Mouse (Mus musculus) embryo, embryonic 10.5 days (tissue): ENCODE measurements around the gene Galns.
"Not testable (repeated sequence)": the region's sequence is repeated elsewhere in the genome, so short reads cannot be mapped to it uniquely, and the experiment has no call there.

ENCODE experiments used
- DNase-seq: peaks from one replicate; pipeline ENCODE4 v3.0.0-alpha.2; 2015; ENCODE audit warnings: low spot score

The Galns gene

DNA sequence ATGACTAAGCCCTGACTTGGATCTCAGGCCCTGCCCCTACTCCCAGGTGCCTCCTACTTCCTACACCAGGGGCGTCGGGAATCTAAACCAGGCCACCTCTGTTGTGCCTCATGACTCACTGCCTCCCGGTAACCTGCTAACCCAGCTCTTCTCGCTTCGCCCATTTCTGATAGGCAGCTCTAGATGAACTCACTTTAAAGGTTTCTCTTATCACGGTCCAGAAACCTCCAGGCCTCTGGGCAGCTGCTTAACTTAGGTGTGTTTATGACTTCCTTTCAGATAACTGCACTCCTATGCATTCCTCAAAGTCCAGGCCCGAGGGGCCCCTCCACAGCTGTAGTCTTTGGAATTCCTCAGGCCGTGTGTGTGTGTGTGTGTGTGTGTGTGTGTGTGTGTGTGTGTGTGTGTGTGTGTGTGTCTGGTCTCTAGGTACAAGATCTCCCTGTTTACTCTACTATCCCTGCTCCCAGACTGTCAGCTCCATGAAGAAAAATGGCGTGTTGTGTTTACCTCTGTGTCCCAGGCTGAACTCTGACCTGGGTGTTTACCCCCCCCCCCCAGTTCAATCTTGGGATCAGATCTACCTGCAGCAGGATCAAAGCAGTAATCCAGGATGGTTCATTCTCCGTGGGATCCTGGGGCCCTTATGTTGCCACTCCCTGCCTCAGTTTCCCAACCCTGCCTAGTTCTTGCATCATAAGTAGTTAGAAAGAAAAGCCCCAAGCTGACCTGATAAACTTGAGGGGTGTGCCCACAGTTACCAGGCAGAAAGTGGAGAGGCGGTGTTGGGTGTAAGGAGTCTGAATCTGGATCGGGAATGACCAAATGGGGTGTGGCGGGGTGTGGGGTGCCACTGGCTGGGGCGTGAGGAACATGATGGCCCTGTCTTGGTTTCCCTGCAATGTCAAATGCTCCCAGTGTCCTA is 24.9 kb upstream of the Galns start:
- DNase-seq: no peak

DNA sequence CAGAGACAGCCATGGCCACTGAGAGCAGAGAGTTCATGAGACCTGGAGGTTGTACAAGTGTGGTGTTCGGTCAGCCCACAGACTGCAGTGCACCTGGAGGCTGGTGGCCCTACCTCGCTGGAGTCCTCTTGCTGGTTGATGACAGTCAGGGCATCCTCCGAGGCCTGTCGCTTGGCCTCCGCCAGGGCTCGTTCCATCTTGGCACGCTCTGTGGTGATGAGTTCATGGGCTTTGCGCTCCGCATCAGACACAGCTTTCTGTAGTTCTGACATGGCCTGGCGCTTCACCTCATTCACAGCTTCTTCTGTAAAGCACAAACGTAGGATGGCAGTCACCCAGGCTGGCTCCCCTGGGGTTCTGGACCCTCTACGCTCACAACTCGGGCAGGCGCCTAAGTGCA is 21.9 kb upstream of the Galns start:
- no peak for DNase-seq

DNA sequence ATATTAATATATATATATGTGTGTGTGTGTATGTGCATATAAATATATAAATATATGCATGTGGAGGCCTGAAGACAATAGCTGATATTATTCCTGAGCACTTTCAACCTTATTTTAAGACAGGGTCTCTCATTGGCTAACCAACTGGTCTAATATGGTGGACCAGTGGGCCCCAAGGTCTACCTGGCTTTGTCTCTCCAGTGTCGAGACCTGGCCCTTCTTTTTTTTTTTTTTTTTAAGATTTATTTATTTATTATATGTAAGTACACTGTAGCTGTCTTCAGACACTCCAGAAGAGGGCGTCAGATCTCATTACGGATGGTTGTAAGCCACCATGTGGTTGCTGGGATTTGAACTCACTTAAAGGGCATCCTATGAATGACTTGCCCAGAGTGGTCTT is 20.9 kb upstream of the Galns start:
- DNase-seq: not testable (repeated sequence)

DNA sequence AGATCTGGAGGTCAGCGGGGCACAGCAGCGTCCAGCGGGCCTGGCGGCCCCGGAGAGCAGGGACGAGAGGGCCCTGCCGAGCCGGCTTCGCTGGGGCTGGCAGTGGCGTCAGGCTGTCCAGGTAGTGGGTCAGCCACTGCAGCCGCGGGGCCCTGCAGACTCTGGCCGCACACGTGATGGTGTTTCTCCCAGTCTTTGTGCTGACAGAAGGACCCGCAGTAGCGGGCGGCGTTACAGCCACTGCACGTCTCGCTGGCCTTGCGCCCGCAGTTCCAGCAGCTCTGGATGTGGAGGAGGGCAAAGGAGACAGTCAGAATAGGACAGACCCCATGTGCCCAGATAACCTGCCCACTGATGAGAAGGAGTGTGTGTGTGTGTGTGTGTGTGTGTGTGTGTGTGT is 19.4 kb upstream of the Galns start:
- no peak for DNase-seq

DNA sequence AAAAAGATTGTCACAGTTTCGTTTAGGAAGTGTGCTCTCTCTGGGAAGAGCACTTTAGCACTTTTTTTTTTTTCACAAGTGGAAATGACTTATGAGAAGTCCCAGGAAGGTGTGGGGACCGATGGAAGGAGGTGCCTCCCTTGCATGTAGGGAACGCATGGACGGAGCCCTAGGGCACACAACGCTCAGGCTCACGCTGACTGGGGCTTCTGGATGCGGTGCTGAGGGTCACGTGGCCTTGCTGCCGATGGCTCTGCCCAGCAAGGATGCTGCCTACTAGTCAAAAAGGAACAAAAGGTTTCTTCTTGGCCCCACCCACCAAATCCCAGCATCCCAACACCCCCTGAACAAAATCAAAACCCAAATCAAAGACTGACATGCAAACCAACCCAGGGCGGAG is 18.1 kb upstream of the Galns start:
- no peak for DNase-seq

DNA sequence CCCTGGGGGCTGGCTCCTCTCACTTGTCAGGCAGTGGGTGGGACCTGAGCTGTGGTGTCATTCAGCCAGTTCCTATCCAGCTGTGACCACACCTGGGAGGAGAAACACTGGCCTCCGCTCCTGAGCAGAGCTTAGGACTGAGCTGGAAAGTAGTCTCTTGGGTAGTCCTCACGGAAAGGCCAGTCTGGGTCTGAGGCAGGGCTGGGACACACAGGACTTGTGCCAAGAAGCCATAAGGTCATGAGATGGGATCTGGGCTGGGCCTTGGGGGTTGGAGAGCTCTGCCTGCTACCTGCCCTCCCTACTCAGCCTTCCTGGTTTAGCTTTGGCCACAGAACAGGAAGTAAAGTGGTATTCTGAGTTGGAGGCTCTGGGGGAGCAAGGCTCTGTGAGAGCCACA is 15.6 kb upstream of the Galns start:
- no peak for DNase-seq

DNA sequence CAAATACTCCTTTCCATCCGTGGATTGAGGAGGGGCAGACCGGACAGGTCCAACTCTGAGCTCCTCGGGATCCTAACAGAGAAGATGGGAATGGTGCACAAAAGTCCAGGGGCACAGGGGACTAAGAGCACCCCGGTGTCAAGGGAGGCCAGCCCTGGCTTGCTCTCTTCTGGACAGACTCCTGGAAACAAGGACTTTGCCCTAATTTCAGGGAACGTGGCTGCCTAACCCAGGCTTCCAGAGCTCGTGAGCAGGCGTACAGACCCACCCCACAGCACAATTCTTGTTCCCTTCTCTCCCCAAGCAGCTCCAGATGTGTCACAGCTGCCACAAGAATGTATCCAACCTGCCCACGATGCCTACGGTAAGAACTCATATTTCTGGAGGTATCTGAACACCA is 14.5 kb upstream of the Galns start:
- no peak for DNase-seq

DNA sequence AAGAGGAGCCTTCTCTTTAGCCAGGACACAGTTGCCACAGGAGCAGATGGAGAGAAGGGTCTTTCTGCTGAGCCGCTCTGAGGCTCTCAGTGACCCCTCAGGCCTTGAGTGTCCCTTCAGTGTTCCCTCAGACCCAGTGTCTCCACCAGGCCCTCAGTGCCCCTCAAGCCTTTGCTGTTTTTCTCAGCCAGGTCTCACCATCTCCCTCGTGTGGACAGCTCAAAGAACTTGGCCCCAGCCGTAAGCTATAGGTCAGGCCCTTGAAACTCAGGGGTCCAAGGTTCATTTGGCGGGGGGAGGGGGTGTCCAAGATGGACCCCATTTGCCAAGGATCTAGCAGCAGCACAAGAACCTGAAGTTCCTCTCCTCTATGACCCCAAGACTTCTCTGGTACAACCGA is 13.4 kb upstream of the Galns start:
- DNase-seq: no peak

DNA sequence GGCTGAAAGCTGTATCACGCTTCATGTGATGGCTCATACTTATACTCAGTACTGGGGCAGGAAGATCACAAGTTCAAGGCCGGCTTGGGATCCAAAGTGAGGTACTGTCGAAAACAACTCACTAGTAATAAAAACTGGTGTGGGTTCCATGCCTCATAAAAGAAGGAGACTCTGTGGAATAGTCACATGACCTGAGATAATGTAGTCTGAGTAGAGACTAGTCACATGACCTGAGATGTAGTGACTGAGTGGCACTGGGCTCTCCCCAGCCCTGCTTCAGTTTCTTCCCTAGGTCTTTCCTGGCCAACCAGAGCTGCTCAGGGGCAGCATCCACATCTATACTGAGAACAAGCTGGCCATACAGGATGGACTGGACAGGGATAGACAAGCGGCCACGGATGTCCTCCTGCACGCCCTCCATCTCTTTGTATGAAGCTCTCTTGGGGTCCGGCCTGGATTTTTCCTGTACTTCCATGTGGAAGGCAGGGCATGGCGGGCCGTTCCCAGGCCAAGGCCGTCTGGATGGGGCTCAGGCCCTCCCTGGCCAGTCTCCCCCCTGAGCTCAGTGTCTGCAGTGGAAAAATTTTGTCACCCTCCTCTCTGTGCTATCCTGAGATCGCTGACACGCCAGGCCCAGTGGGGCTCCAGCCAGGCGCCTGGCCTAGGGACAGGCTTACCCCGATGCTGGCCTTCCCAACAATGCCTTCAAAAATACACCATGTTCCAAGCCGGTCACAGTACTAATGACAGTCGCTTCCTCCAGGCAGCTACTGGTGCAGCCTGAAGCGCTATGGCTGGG is 12.8 kb upstream of the Galns start:
- DNase-seq: no peak

DNA sequence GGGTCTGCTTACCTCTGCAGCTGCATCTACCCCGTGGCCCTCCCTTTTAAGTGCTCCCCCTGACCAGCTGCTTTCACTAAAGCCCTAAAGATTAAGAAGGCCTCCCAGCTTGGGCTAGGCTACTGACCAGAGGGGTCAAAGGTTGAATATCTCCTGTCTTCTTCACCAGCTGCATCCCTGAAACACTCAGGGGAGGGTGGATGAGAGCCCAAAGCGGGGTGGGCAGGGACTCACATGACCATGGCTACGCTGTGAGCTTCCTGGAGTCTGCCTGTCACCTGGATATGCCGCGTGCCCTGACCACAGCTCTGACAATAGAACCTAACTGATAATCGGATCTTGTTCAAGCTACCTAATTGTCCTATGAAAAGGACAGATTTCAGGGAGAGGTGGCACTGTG is 11.5 kb upstream of the Galns start, which contains the start of gene Pabpn1l:
TSS of gene Pabpn1l (minus strand) at position 13 of the 400 bp plus-strand sequence.
- no peak for DNase-seq

DNA sequence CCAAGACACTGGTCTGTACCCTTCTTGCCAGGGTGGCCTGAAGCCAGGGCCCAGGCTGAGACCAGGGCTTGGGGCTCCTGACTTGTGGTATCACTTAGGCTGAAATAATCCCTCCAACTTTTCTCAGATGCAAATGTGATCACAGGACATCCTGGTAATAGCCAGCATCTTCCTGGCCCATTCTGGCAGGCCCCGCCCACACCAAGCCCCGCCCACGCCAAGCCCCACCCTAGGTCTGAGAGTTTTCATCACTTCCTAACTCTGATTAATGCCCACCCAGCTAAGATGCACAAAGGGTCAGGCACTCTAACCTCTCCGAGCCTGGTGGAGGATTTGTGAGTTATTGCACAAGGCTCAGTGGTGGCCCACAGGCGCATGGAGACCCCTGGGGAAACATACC is 9.2 kb upstream of the Galns start:
- DNase-seq: no peak

DNA sequence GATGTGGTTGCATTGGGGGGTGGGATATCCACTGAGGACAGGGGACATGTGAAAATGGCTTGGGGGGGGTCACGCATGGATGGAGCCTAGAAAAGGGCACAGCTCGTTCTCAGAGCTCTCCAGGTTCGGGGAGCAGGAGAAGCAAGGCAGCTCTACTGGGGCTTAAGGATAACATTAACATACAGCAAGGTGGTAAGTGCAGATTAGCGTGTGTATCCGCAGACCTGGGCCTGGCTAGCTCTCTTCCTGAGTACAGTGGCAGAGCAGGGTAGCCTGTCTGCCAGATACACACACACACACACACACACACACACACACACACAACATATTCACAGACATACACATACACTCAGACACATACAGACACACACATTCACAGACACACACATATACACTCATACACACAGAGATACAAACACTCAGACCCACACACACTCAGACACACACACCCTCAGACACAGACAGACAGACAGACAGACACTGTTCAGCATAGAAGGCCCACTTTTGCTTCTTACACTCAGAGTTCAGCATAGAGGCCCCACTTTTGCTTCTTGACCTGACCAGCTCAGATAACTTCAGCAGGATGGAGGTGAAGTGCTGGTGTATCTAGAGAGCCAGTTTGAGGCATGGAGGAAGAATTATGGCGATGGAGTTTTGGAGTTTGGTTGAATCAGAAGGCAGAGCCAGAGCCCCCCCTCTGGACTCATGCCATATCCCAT is 7.6 kb upstream of the Galns start:
- no peak for DNase-seq

DNA sequence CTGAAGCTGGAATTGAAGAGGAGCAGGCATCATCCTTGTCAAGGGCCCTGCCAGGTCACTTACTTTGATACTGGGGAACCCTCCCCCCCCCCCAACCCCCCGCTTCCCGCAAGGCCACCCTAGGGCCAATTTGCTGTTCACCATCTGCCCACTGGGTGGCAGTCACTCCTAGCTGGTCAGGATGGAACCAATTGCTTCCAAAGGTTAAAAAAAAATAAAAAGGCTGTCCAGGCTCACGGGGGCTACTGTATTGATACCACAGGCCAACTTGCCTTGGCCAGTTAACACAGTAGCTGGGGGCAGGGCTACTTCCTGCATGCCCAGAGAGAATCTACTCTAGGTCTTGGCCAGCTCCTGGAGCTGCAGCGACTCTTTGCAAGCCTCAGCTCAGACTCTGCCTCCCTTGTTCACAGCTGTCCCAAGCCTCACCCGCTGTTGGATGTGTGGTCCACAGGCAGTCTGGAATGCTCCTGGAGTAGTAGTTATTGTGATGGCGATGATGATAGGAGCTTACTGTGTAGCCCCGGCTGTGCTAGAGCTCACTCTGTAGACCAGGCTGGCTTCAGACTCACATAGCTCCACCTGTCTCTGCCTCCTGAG is 6.8 kb upstream of the Galns start:
- DNase-seq: peak; percentile 87

DNA sequence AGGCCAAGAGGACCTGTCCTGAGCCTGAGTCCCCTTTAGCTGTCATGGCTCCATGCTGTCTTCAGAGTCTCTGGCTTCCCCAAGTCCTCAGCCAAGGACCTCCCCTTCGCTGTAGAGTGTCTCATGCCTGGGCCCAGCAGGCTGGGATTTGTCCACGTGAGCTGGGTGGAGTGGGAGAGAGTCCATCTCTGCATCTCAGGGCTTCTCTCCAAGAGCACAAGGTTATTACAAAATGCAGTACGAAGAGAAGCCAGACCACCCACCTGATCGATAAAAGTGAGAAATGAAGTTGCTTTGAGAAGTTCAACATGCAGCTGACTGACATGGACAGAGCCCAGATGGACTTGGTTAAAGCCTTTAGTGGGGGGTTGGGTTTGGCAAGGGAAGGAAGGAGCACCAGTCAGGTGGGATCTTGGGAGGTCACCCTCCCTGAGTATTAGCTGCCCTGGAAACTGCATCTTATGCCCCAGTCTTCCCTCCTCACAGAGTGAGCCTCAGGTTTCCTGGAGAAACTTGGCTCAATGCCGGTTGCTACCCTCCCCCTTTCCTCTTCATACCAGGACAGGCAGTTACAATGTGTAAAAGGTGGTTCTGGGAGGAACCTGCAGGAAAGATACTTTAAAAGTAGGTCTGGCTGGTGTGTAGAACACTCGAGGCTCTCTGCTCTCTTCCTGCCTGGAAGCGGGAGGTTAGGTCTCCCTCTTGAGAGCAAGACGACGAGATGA is 5.1 kb upstream of the Galns start:
- DNase-seq: no peak

DNA sequence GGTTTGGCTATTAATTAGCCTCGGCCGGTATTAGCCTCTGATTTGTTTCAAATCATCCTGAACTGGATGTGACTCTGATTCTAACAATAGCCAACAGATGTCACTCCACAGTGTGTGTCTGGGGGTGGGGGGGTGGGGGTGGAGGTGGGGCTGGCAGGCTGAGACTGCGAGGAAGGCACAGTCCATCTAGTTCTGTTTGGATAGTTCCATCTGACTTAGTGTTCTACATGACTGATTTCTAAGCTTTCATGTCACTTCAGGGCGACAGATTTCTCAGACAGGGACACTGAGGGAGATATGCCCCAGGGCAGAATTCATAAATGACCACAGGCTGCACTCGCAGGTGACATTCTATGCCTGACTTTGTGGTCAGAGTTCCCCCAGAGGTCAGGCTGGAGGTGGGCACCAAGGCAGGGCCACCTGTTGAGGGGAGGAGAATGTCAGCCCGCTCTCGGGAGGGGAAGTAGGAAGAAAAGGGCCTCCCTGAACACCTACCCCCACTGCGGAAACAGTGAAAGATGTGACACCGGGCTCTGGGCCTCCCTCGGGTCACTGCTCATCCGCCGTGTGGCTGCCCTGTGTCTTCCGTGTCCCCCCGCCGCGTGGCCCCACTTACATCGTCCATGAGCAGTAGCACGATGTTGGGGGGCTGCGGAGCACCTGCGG is 518 bp downstream of the Galns start:
- no peak for DNase-seq

DNA sequence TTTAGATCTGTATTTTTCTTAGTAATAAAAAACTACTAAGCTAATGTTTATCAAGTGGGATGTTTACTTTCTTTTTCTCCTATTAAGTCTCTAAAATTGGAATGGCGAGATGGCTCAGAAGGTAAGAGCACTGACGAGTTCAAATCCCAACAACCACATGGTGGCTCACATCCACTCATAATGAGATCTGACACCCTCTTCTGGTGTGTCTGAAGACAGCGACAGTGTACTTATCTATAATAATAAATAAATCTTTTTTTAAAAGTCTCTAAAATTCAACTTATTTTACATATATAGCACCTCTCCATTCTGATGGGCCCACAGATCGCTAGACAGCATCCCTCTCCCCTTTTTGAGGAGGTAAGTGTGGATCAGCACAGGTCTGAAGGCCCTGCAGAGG is 1.1 kb downstream of the Galns start:
- DNase-seq: no peak

DNA sequence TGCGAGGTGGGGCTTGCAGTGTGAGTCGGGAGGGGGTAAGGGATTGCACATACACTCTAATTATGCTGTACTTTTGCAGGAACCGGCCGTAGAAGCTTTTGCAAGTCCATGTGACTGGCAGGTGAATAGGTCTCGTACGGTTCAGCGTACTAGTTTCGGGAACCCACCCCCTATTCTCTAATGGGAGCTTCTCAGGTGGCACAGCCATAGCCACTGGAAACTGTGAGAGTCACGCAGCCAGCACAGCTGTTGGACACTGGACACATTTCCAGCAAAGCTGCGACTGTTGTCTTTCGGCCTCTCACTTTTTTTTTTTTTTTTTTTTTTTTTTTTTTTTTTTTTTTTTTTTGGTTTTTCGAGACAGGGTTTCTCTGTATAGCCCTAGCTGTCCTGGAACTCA is 4.5 kb downstream of the Galns start:
- no peak for DNase-seq

DNA sequence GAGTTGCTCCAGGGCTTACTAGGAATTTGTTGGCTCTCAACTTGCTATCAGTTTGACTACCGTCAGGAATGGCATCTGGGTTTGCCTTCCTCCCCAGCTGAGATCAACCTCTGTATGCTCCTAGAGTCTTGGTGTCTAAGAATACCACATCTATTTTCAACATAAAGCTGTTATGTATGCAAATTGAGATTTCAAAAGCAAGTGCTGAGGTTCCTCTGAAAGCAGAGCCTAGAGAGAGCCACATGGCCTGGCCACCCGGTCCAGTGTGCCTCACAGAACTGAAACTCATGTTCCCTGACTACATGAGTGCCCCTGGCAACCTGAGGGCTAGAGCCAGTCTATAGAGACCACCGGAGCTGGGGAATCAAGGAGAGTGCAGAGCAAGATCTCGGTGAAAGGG is 5.9 kb downstream of the Galns start:
- DNase-seq: no peak

DNA sequence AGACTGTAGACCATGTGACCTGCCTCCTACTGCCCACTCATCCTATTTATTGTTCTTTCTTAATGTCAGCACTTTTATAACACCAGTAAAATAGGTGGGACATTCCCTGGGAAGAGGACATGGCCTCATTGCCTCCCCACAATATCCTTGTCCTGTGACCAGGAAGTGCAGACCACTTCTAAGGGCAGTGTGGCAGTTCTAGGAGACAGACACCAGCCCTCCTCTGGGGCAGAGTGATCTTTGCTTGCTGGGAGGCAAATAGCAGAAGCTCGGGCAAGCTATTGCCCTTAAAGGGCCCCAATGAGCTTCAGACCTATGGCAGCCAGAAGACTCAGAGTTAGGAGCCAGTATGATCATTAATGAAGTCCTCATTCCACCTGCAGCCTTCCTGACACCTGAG is 6.6 kb downstream of the Galns start:
- DNase-seq: no peak

DNA sequence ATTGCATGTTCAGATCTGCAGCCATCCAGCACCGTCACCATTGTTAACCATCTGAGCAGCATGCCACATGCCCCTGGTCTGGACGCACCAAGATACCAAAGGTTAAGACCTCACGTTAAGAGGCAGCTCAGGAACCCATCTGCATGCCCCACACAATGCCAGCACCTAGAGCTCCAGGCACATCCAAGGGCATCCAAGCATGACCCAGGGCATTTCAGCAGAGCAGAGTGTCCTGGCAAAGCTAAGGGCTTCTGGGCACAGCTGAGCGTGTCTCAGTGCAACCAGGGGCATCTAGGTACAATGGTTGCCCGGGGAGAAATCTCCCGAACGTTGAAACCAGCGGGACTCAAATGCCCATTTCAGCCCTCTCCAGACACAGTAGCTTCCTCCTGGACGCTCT is 10.6 kb downstream of the Galns start:
- DNase-seq: no peak

DNA sequence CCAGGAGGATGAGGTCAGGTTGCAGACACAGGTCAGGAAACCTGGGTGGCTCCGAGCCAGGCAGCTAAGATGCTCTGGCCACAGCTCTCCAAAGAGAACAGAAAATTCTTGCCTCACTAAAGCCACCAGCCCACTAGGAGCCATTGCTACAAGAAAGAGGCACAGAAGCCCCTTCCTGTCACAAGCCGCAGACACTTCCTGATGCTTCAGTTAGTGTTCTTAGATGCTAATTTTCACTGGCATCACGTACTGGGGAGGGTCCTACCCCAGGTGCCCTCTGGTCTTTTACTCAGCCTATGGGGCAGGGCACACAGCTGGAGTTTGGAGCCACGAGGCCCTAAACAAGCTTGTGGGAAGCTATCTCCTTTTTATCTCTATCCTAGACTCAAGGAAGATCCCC is 15.2 kb downstream of the Galns start:
- no peak for DNase-seq
